Mouse (Mus musculus): ENCODE data around the gene Irs1. TPM values are rescaled to one million over a fixed set of nuclear protein-coding genes. Genes with fewer than 3 reads are reported as not detected.

Gene Irs1
- polyA plus RNA-seq, 1 experiment from 2014 or later = 8.4 TPM

DNA sequence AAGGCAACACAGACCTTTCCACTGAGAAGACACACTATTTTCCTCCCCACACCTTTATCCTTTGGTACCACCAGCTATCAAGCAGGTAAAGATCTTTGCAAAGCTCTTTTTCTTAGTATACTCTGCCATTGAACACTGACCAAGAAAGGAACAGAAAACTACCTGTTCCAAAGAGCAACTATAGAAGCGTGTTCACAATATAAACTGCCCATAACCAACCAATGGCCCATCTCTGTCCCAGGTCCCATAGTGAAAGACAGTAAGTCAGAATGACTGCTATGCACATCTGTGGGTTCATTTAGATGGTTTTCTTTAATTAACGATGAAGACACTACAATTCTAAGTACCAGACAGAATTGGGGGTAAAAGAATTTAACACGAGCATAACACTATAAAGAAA is 58.4 kb downstream of the Irs1 start, which contains the start of gene Gm9747:
TSS of gene Gm9747 (plus strand) at position 301 of the 400 bp plus-strand sequence.
- Histone ChIP-seq H3K9me3 (replicated peaks; ENCODE audit: control insufficient read depth, low read length) (no peaks in the 10 kb centered on the region), H3K9ac (ENCODE audit: low read depth, low read length) (no peak within 1 kb of the TSS), H3K27me3 (ENCODE audit: control insufficient read depth, insufficient read depth, low read length) (no peaks in the 10 kb centered on the region), H3K4me2 (no peak within 1 kb of the TSS), H3K4me3 (ENCODE audit: low read depth, low read length) (no peak within 1 kb of the TSS), H3K27ac (ENCODE audit: low read depth, low read length) (no peak within 1 kb of the TSS), H3K4me1 (ENCODE audit: control insufficient read depth, insufficient read depth, low read length) (no peaks in the 10 kb centered on the region), H3K36me3 (ENCODE audit: control insufficient read depth, insufficient read depth, low read length) (peaks cover 8% of the 10 kb centered on the region)
- 87% methylated on average over 3 of the region's 3 CpGs for WGBS (ENCODE audit: insufficient replicate concordance)
- no peak for ATAC-seq (replicated peaks; ENCODE audit: insufficient number of reproducible peaks, low FRiP score, low TSS enrichment)

GRCm38 (mm10) chr1:82228841-82229240 is 62.4 kb downstream of the Irs1 start:
- Histone ChIP-seq H3K27ac (ENCODE audit: low read depth, low read length) (no peak overlapping the region), H3K4me2 (no peak overlapping the region), H3K36me3 (ENCODE audit: control insufficient read depth, insufficient read depth, low read length) (0 out of 2 replicates have a peak, but pooled peaks cover 1% of the 10 kb centered on the region), H3K27me3 (ENCODE audit: control insufficient read depth, insufficient read depth, low read length) (no peaks in the 10 kb centered on the region), H3K4me3 (ENCODE audit: low read depth, low read length) (no peak overlapping the region), H3K4me1 (ENCODE audit: control insufficient read depth, insufficient read depth, low read length) (no peaks in the 10 kb centered on the region), H3K9me3 (replicated peaks; ENCODE audit: control insufficient read depth, low read length) (no peaks in the 10 kb centered on the region), H3K9ac (ENCODE audit: low read depth, low read length) (no peak overlapping the region)
- ATAC-seq (replicated peaks; ENCODE audit: insufficient number of reproducible peaks, low FRiP score, low TSS enrichment) = no peak

GRCm38 (mm10) chr1:82223042-82223795 is 68.0 kb downstream of the Irs1 start:
- H3K36me3 ChIP-seq (ENCODE audit: control insufficient read depth, insufficient read depth, low read length) = no peaks in the 10 kb centered on the region
- WGBS (ENCODE audit: insufficient replicate concordance) = 82% methylated on average over 5 of the region's 5 CpGs
- no peak overlapping the region for H3K4me2 ChIP-seq
- no peak overlapping the region for H3K9ac ChIP-seq (ENCODE audit: low read depth, low read length)
- H3K27ac ChIP-seq (ENCODE audit: low read depth, low read length) = no peak overlapping the region
- no peaks in the 10 kb centered on the region for H3K27me3 ChIP-seq (ENCODE audit: control insufficient read depth, insufficient read depth, low read length)
- H3K4me1 ChIP-seq (ENCODE audit: control insufficient read depth, insufficient read depth, low read length) = peaks cover 10% of the 10 kb centered on the region; the same call in 1 of the 2 replicates
- no peaks in the 10 kb centered on the region for H3K9me3 ChIP-seq (replicated peaks; ENCODE audit: control insufficient read depth, low read length)
- no peak for ATAC-seq (replicated peaks; ENCODE audit: insufficient number of reproducible peaks, low FRiP score, low TSS enrichment)
- no peak overlapping the region for H3K4me3 ChIP-seq (ENCODE audit: low read depth, low read length)

- no peak overlapping the region for H3K27ac ChIP-seq (ENCODE audit: low read depth, low read length)
- peaks cover 10% of the 10 kb centered on the region; the same call in 1 of the 2 replicates for H3K4me1 ChIP-seq (ENCODE audit: control insufficient read depth, insufficient read depth, low read length)
- H3K4me2 ChIP-seq = peak overlapping the region; percentile 34; the same call in 1 of the 2 replicates
- no peaks in the 10 kb centered on the region for H3K9me3 ChIP-seq (replicated peaks; ENCODE audit: control insufficient read depth, low read length)
- no peak for ATAC-seq (replicated peaks; ENCODE audit: insufficient number of reproducible peaks, low FRiP score, low TSS enrichment)
- 59% methylated on average over 1 of the region's 1 CpGs for WGBS (ENCODE audit: insufficient replicate concordance)
- no peaks in the 10 kb centered on the region for H3K27me3 ChIP-seq (ENCODE audit: control insufficient read depth, insufficient read depth, low read length)
- no peak overlapping the region for H3K4me3 ChIP-seq (ENCODE audit: low read depth, low read length)
- no peak overlapping the region for H3K9ac ChIP-seq (ENCODE audit: low read depth, low read length)
- H3K36me3 ChIP-seq (ENCODE audit: control insufficient read depth, insufficient read depth, low read length) = no peaks in the 10 kb centered on the region
Observed at GRCm38 (mm10) chr1:82221462-82221861, 69.8 kb downstream of the Irs1 start.

- Histone ChIP-seq H3K9ac (ENCODE audit: low read depth, low read length) (0 out of 2 replicates have a peak overlapping the region, but pooled peaks have one; percentile 28), H3K27ac (ENCODE audit: low read depth, low read length) (no peak overlapping the region), H3K4me2 (peak overlapping the region; percentile 34; the same call in 1 of the 2 replicates), H3K4me3 (ENCODE audit: low read depth, low read length) (no peak overlapping the region), H3K27me3 (ENCODE audit: control insufficient read depth, insufficient read depth, low read length) (no peaks in the 10 kb centered on the region), H3K36me3 (ENCODE audit: control insufficient read depth, insufficient read depth, low read length) (no peaks in the 10 kb centered on the region), H3K9me3 (replicated peaks; ENCODE audit: control insufficient read depth, low read length) (no peaks in the 10 kb centered on the region), H3K4me1 (ENCODE audit: control insufficient read depth, insufficient read depth, low read length) (peaks cover 10% of the 10 kb centered on the region; the same call in 1 of the 2 replicates)
- ATAC-seq (replicated peaks; ENCODE audit: insufficient number of reproducible peaks, low FRiP score, low TSS enrichment) = no peak
- 32% methylated on average over 11 of the region's 12 CpGs for WGBS (ENCODE audit: insufficient replicate concordance)
Observed at GRCm38 (mm10) chr1:82220673-82221396, 70.4 kb downstream of the Irs1 start.

- H3K4me1 ChIP-seq (ENCODE audit: control insufficient read depth, insufficient read depth, low read length) = no peaks in the 10 kb centered on the region
- H3K4me3 ChIP-seq (ENCODE audit: low read depth, low read length) = no peak overlapping the region
- WGBS (ENCODE audit: insufficient replicate concordance) = 48% methylated on average over 5 of the region's 5 CpGs
- no peaks in the 10 kb centered on the region for H3K27me3 ChIP-seq (ENCODE audit: control insufficient read depth, insufficient read depth, low read length)
- H3K4me2 ChIP-seq = no peak overlapping the region
- no peak overlapping the region for H3K27ac ChIP-seq (ENCODE audit: low read depth, low read length)
- peaks cover 2% of the 10 kb centered on the region; the same call in 1 of the 2 replicates for H3K9me3 ChIP-seq (replicated peaks; ENCODE audit: control insufficient read depth, low read length)
- no peak for ATAC-seq (replicated peaks; ENCODE audit: insufficient number of reproducible peaks, low FRiP score, low TSS enrichment)
- H3K36me3 ChIP-seq (ENCODE audit: control insufficient read depth, insufficient read depth, low read length) = no peaks in the 10 kb centered on the region
- H3K9ac ChIP-seq (ENCODE audit: low read depth, low read length) = no peak overlapping the region
Observed at GRCm38 (mm10) chr1:82207511-82207910, 83.7 kb downstream of the Irs1 start.

DNA sequence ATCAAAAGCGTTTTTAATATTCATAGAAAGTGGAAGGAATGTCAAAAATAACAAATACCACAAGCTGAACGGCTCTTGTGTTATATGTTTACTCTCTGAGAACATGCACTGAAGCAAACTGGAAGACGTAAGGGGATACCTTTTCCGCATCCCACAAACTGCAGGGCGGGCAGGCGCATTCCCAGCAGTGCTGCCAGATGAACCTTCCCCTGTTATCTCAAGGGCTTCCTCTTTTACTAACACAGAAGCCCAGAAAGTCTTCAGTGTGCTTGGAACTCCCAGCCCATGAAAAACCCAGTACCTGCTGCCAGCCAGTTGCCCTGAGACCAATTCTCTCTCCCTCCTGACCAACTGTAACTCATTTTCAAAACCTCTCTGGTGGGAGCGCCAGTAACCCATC is 90.6 kb downstream of the Irs1 start:
- no peak; the same call in 1 of the 2 replicates for ATAC-seq (replicated peaks; ENCODE audit: insufficient number of reproducible peaks, low FRiP score, low TSS enrichment)
- Histone ChIP-seq H3K27me3 (ENCODE audit: control insufficient read depth, insufficient read depth, low read length) (no peaks in the 10 kb centered on the region), H3K9me3 (replicated peaks; ENCODE audit: control insufficient read depth, low read length) (no peaks in the 10 kb centered on the region), H3K36me3 (ENCODE audit: control insufficient read depth, insufficient read depth, low read length) (no peaks in the 10 kb centered on the region), H3K27ac (ENCODE audit: low read depth, low read length) (peak overlapping the region; percentile 75), H3K4me3 (ENCODE audit: low read depth, low read length) (no peak overlapping the region), H3K4me2 (peak overlapping the region; percentile 23; the same call in 1 of the 2 replicates), H3K4me1 (ENCODE audit: control insufficient read depth, insufficient read depth, low read length) (peaks cover 16% of the 10 kb centered on the region), H3K9ac (ENCODE audit: low read depth, low read length) (no peak overlapping the region)
- WGBS (ENCODE audit: insufficient replicate concordance) = 27% methylated on average over 7 of the region's 7 CpGs

GRCm38 (mm10) chr1:82199918-82200317 is 91.3 kb downstream of the Irs1 start:
- H3K4me2 ChIP-seq = peak overlapping the region; percentile 12; the same call in 1 of the 2 replicates
- H3K36me3 ChIP-seq (ENCODE audit: control insufficient read depth, insufficient read depth, low read length) = no peaks in the 10 kb centered on the region
- H3K4me1 ChIP-seq (ENCODE audit: control insufficient read depth, insufficient read depth, low read length) = peaks cover 16% of the 10 kb centered on the region
- H3K4me3 ChIP-seq (ENCODE audit: low read depth, low read length) = no peak overlapping the region
- no peaks in the 10 kb centered on the region for H3K9me3 ChIP-seq (replicated peaks; ENCODE audit: control insufficient read depth, low read length)
- H3K9ac ChIP-seq (ENCODE audit: low read depth, low read length) = no peak overlapping the region
- H3K27me3 ChIP-seq (ENCODE audit: control insufficient read depth, insufficient read depth, low read length) = no peaks in the 10 kb centered on the region
- no peak for ATAC-seq (replicated peaks; ENCODE audit: insufficient number of reproducible peaks, low FRiP score, low TSS enrichment)
- peak overlapping the region; percentile 75 for H3K27ac ChIP-seq (ENCODE audit: low read depth, low read length)
- 9% methylated on average over 1 of the region's 1 CpGs for WGBS (ENCODE audit: insufficient replicate concordance)

Measured in heart, embryonic 11.5 days (tissue).